Mouse (Mus musculus): ENCODE results near the gene Eif3l.

DNA sequence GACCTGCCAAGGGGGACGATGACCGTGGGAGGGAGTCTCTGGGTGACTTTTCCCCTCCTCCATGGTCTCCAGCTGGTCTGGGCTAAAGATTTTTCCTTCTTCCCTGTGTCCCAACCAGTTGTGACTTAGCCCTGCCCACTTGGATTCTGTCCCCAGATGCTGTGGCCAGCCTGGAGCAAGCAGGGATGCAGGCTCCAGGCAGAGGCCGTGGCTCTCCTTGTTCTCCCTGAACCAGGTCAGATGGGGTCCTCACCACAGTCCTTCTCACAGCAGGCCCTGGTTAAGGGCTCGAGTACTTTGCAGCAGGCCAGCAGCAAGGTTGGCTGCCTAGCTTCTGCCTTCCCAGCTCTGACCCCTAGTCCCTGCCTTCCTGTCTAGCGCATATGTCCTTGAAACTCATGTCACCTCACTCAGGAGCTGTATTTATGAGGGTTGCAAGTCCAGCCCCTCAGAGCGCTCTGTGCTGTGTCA lies 58.2 kb downstream of the Eif3l start:
- TF ChIP-seq CTCF (IDR thresholded peaks at IDR 0.05; ENCODE audit: insufficient read depth, low read depth, low read length) (no peak), POLR2A (IDR thresholded peaks at IDR 0.05; ENCODE audit: insufficient read depth, low read depth, low read length) (no peak)

Measured in olfactory bulb, adult 2 months (tissue).